Mouse (Mus musculus) neutrophil, adult 65 days (primary cell): ENCODE results near the gene Sub1. TPM values are rescaled to one million over a fixed set of nuclear protein-coding genes. Genes with fewer than 3 reads are reported as not detected.

Experiments
- total RNA-seq: library from RNA; stranded (reverse); gene quantifications from 2 replicates; pipeline ENCODE4 v1.2.4, GENCODE M21; 2023

The Sub1 gene
- total RNA-seq = 244 and 252 TPM in 2 replicates

DNA sequence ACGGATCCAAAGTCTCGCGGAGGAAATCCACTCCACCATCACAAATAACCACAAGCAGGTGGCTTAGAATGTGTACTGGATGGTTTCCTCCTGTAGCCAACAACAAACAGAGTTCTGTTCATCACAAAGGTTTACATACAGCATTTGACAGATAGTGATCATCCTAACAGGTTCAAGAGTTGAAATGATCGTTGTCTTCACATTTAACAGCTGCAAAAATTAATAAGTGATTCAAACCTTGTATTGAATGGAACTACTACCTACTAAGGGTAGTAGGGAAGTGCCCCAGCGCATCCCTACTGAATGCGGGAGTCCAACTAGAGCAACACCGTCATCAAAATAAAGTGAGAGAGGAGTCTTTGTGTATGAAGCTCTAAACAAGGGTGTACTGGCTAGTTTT, at the start of gene Sub1:
Sub1 (minus strand) TSS at position 101 of the 400 bp plus-strand sequence.

Other genes starting within 250 kb of the Sub1 start
- gene Npr3, start 89.7 kb downstream of the Sub1 start, total RNA-seq = not detected in 2 replicates
- 62.2 and 70.0 TPM in 2 replicates for gene Zfr, start 120.8 kb upstream of the Sub1 start, total RNA-seq
- gene Mtmr12, start 208.0 kb upstream of the Sub1 start, total RNA-seq = 33.1 and 43.5 TPM in 2 replicates